Mouse (Mus musculus) adrenal gland, postnatal 36 days (tissue): Measurements from ENCODE around the gene Zfp729a. TPM values are rescaled to one million over a fixed set of nuclear protein-coding genes. Genes with fewer than 3 reads are reported as not detected.
"Not testable (repeated sequence)": the region's sequence is repeated elsewhere in the genome, so short reads cannot be mapped to it uniquely, and the experiment has no call there.

ENCODE experiments used
- DNase-seq, 2 experiments: peaks; one replicate each; pipeline ENCODE4 v3.0.0; 2021; ENCODE audit warnings: mixed read lengths in 1 of 2
- long read RNA-seq, 2 experiments: library from polyadenylated mRNA; stranded (forward); transcript quantifications; one replicate each; pipeline ENCODE4 v2.0.0; 2021; ENCODE audit warnings: borderline sequencing depth in 2 of 2
- total RNA-seq, 2 experiments: library from RNA; stranded (reverse); gene quantifications; 2 replicates each; pipeline ENCODE4 v1.2.3; 2021

Gene Zfp729a
- 1 to 10 TPM; 5.8 to 7.5 TPM for total RNA-seq
- long read RNA-seq, experiment 1, full-length matches to known transcripts = 1 of 4 reads
- long read RNA-seq, experiment 1, partial matches to known transcripts = 1 of 4 reads
- long read RNA-seq, experiment 1, other reads (novel, unspliced or antisense) = 2 of 4 reads
- long read RNA-seq, experiment 2, partial matches to known transcripts = 0 of 1 reads
- long read RNA-seq, experiment 2, other reads (novel, unspliced or antisense) = 1 of 1 reads

DNA sequence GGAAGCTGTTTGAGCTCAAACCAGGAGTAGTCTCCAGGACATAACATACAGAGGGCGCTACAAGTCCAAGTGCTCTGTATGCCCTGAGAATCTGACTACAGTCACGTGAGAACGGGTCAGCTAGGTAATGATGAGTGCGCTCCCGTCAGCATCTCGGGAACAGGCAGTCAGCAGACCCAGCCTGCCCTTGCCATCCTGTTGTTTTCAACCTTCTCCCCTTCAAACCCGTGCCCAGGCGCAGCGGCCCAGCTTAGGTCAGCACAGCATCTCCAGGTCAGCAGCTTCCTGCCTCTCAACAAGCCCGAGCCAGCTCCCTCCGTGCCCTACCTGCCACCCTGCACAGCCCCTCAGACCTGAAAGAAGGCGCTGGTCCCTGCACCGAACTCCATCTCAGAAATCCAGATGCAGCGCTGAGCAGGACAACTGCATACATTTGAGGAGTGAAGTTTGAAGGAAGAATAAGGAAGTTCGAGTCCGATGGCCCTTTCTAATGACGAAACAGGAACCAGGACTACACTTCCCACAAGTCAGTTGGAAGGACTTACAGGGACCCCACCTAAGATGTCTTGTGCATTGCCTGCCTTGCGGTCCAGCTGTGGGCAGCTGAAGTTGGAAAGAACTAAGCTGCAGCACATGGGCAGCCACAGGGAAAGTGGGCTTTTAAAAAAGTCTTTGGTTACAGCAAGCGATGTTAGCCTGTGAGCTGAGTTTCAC lies at the start of gene Zfp729a, which contains the start of gene Gm49345:
Gene Zfp729a (minus strand): TSS at position 498 of the 714 bp plus-strand sequence.
Gene Gm49345 (minus strand): TSS at position 476 of the 714 bp plus-strand sequence.
- DNase-seq = peak; percentile 87 to 88

DNA sequence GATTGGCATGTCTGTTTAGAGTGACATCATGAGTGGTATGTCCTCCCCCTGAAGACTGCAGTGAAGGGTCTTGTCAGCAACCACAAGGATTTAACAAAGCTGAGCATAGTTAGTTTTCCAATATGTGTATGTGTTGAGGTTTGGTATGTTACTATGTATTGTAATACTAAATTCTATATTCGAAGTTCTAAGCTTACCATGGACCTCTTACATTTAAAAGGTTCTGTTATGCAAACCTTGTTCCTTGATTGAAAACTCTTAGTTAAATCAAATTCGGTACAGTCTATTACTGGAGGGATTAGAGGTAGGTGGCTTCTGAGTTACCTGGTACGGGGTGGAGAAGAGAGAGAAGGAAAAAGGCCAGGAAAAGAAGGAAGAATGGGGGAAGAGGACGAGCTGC lies 49.4 kb upstream of the Zfp729a start, which contains the start of gene Zfp738:
Gene Zfp738 (minus strand): TSS at position 101 of the 400 bp plus-strand sequence.
- DNase-seq = no peak

DNA sequence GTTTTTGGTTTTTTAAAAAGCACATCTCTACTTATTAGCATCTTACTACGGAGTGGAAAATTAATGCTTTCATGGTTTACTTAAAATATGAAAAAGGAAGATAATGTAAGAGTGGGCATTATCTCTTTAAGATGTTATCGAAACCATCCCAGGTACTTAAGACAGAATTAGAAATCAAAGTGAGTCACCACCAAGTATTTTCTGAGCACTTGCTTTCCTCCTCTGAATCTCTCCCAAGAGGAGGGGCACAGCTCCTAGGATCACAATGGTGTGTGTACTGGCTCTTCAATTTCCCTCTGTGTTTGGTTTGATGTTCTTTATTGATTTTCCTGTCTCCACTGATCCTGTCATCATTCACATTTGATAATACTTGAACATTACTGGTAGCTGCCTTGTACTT lies 46.2 kb upstream of the Zfp729a start:
- DNase-seq = not testable (repeated sequence)

DNA sequence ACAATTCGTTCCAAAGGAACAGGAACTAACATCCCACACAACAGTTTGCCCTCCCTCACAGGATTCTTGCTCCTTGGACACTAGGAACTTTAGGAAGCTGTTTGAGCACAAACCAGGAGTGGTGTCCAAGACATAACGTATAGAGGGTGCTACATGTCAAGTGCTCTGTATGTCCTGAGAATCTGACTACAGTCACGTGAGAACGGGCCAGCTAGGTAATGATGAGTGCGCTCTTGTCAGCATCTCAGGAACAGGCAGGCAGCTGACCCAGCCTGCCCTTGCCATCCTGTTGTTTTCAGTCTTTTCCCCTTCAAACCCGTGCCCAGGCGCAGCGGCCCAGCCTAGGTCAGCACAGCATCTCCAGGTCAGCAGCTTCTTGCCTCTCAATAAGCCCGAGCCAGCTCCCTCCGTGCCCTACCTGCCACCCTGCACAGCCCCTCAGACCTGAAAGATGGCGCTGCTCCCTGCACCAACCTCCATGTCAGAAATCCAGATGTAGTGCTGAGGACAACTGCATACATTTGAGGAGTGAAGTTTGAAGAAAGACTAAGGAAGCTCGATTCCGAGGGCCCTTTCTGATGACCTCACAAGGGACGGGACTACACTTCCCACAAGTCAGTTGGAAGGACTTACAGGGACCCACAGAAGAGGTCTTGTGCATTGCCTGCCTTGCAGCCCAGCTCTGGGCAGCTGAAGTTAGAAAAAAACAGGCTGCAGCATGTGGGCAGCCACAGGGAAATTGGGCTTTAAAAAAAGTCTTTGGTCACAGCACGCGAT lies 45.6 kb upstream of the Zfp729a start:
- DNase-seq = peak; percentile 87 to 89

DNA sequence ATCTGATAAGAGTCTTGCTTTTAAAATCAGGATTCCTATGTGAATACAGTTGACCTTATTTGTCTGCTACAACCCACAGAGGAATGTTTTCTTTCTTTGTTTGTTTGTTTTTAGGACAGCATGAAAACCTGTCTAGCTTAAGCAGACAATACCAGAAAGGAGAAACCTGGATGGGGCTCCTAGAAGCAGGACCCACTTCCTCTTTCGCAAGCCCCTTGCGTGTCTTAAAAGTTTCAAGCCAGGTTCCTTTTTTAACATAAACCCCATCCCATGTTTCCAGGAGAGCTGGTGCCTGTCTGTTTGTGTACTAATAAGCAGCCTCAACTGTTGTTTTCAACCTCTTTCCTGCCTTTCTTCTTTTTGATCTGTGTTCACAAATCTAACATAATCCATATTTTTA lies 37.3 kb upstream of the Zfp729a start:
- DNase-seq = no peak

DNA sequence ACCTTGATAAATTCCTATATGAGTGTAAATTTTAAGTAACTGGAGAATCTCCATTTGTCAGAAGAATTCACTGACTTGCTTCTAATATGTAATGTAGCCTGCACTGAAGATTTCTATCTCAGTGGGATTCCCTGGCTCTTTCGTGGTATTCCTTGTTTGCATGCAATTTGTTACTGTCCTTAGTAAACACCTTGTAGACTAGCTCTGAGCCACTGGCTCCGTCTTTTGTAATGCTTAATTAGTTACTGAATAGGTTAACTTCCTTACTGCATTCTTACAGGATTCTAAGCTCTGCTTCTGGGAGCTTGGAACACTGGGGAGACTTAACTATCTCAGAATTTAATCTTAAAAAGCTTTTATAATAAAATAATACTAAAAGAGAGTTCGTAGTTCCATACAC lies 14.9 kb upstream of the Zfp729a start:
- DNase-seq = no peak

DNA sequence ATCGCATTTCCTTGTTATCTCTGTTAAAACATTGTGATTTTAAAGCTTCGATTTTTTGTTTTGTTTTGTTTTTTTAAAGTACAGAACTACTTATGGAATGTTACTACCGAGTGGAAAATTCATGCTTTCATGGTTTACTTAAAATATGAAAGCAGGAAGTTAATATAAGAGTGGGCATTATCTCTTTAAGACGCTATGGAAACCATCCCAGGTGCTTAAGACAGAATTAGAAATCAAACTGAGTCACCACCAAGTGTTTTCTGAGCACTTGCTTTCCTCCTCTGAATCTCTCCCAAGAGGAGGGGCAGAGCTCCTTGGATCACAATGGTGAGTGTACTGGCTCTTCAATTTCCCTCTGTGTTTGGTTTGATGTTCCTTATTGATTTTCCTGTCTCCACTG lies 27.5 kb downstream of the Zfp729a start:
- DNase-seq = no peak

DNA sequence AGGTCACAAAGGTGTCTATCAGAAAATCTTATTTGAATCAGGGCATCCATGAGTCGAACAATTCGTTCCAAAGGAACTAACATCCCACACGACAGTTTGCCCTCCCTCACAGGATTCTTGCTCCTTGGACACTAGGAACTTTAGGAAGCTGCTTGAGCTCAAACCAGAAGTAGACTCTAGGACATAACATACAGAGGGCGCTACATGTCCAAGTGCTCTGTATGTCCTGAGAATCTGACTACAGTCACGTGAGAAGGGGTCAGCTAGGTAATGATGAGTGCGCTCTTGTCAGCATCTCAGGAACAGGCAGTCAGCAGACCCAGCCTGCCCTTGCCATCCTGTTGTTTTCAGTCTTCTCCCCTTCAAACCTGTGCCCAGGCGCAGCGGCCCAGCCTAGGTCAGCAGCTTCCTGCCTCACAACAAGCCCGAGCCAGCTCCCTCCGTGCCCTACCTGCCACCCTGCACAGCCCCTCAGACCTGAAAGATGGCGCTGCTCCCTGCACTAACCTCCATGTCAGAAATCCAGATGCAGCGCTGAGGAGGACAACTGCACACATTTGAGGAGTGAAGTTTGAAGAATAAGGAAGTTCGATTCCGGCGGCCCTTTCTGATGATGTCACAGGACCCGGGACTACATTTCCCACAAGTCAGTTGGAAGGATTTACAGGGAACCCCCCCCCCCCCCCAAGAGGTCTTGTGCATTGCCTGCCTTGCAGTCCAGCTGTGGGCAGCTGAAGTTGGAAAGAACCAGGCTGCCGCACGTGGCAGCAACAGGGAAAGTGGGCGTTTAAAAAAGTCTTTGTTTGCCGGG lies 28.3 kb downstream of the Zfp729a start, which contains the start of gene Zfp729b:
Gene Zfp729b (minus strand): TSS at position 642 of the 811 bp plus-strand sequence.
- DNase-seq = peak; percentile 90 to 91

DNA sequence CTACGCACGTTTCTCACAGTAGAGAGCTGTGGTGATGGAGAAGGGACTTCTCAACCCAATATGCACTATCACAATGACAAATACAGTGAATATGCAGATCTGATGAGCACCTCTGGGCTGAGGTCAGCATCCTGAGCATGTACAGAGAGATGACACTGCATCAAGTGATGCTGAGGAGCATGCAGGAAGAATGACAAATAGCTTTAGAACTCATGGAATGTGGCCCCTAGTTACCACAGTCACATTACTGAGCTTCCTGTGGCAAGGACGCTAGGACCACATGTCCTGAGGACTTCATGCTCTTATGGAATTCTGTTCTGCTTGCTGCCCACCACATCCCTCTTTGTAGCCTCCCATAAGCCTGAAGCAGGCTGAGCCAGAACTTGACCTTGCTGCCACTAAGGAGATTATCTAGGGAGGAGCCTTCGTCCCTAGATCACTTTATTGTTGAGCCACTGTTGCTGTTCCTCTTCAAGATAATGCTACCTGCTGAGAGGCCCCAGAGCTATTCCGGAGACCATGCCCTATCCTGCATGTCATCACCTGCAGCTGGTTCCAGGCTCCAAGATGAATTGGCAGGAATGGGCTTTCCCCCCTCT lies 64.9 kb downstream of the Zfp729a start:
- no peak for DNase-seq

Other genes with a start within 250 kb of the Zfp729a start
- 1 to 10 TPM; 4.5 to 4.8 TPM for gene Zfp429, start 238.0 kb downstream of the Zfp729a start, total RNA-seq
- 1 to 10 TPM in 1 of 2 experiments, under 1 TPM in 1; 0.79 to 1.7 TPM for gene Zfp459, start 216.4 kb downstream of the Zfp729a start, total RNA-seq
- 10 to 100 TPM; 18.1 to 19.9 TPM for gene Zfp874a, start 186.2 kb downstream of the Zfp729a start, total RNA-seq
- gene Zfp874b, start 153.5 kb downstream of the Zfp729a start, total RNA-seq = 10 to 100 TPM; 17.1 to 20.0 TPM
- 10 to 100 TPM in 1 of 2 experiments, 1 to 10 TPM in 1; 7.9 to 10.5 TPM for gene Zfp58, start 137.2 kb downstream of the Zfp729a start, total RNA-seq
- not detected for gene Gm26965, start 111.6 kb downstream of the Zfp729a start, total RNA-seq
- gene Zfp87, start 111.6 kb downstream of the Zfp729a start, total RNA-seq = 10 to 100 TPM; 22.0 to 23.3 TPM
- 10 to 100 TPM in 1 of 2 experiments, 1 to 10 TPM in 1; 8.3 to 10.2 TPM for gene Zfp748, start 84.0 kb downstream of the Zfp729a start, total RNA-seq
- 1 to 10 TPM; 7.5 to 7.7 TPM for gene Zfp729b, start 28.1 kb downstream of the Zfp729a start, total RNA-seq
- gene Gm49345, start within 50 bp of the Zfp729a start, total RNA-seq = 1 to 10 TPM; 1.0 to 1.9 TPM
- 10 to 100 TPM in 1 of 2 experiments, 1 to 10 TPM in 1; 9.9 to 10.7 TPM for gene Zfp738, start 49.3 kb upstream of the Zfp729a start, total RNA-seq
- gene Zfp65, start 91.4 kb upstream of the Zfp729a start, total RNA-seq = 10 to 100 TPM in 1 of 2 experiments, 1 to 10 TPM in 1; 8.2 to 12.0 TPM
- 1 to 10 TPM; 3.7 to 4.2 TPM for gene Zfp85, start 117.4 kb upstream of the Zfp729a start, total RNA-seq
- 1 to 10 TPM; 1.7 to 3.5 TPM for gene Zfp493, start 141.9 kb upstream of the Zfp729a start, total RNA-seq
- gene Zfp273, start 175.9 kb upstream of the Zfp729a start, total RNA-seq = 1 to 10 TPM; 2.3 to 4.2 TPM
- gene Gm10037, start 193.3 kb upstream of the Zfp729a start, total RNA-seq = 1 to 10 TPM; 2.7 to 3.8 TPM
- gene BC048507, start 225.5 kb upstream of the Zfp729a start, total RNA-seq = not detected